Mouse (Mus musculus) ES-E14 (cell line): ENCODE data around the gene Bud31. TPM values are rescaled to one million over a fixed set of nuclear protein-coding genes. Genes with fewer than 3 reads are reported as not detected.

Experiments
- DNase-seq: peaks from one replicate; pipeline ENCODE4 v3.0.0-alpha.2; 2013; ENCODE audit warnings: low read depth, low spot score
- H3K27ac ChIP-seq: 2 replicates; pipeline ENCODE4 v1.5.1; 2012; ENCODE audit warnings: low read depth, mild to moderate bottlenecking, low read length, moderate library complexity, mixed read lengths; ENCODE audit not compliant: poor library complexity, insufficient read depth, severe bottlenecking
- H3K36me3 ChIP-seq: 2 replicates; pipeline ENCODE4 v1.6.1; 2012; ENCODE audit warnings: mild to moderate bottlenecking, low read length, moderate library complexity, mixed read lengths; ENCODE audit not compliant: control insufficient read depth, poor library complexity, insufficient read depth, severe bottlenecking
- H3K4me1 ChIP-seq, 2 experiments: fragments of 150-350 bp in 1 of 2; sonication (generic) in 1 of 2; 2 replicates each; pipeline ENCODE4 v1.6.1; 2012; ENCODE audit warnings: low read length in 2 of 2, mild to moderate bottlenecking in 1 of 2, mixed read lengths in 1 of 2; ENCODE audit not compliant: control insufficient read depth in 2 of 2, insufficient read depth in 2 of 2, poor library complexity in 1 of 2
- H3K4me3 ChIP-seq, 2 experiments: fragments of 150-350 bp in 1 of 2; sonication (generic) in 1 of 2; 2 replicates each; pipeline ENCODE4 v1.5.1; 2012; ENCODE audit warnings: low read length in 2 of 2, low read depth in 1 of 2, mild to moderate bottlenecking in 1 of 2, mixed read lengths in 1 of 2; ENCODE audit not compliant: insufficient read depth in 1 of 2, poor library complexity in 1 of 2, severe bottlenecking in 1 of 2
- H3K9ac ChIP-seq: 2 replicates; pipeline ENCODE4 v1.6.1; 2012; ENCODE audit warnings: low read depth, mild to moderate bottlenecking, low read length, mixed read lengths; ENCODE audit not compliant: poor library complexity, insufficient read depth, severe bottlenecking
- H3K9me3 ChIP-seq: fragments of 150-350 bp; sonication (generic); 2 replicates; pipeline ENCODE4 v1.6.1; 2012; ENCODE audit warnings: low read depth, mild to moderate bottlenecking, low read length; ENCODE audit not compliant: control insufficient read depth, insufficient read depth
- CHD2 ChIP-seq: IDR thresholded peaks from 2 replicates; pipeline ENCODE4 v1.6.1; 2014; ENCODE audit warnings: mild to moderate bottlenecking, low read depth, low read length, inconsistent platforms
- HCFC1 ChIP-seq: IDR thresholded peaks from 2 replicates; pipeline ENCODE4 v1.6.1; 2012; ENCODE audit warnings: low read length, inconsistent platforms, borderline replicate concordance; ENCODE audit not compliant: insufficient read depth
- MAFK ChIP-seq: IDR thresholded peaks from 2 replicates; pipeline ENCODE4 v1.6.1; 2014; ENCODE audit warnings: mild to moderate bottlenecking, low read depth, low read length, inconsistent platforms; ENCODE audit not compliant: insufficient read depth
- ZC3H11A ChIP-seq: IDR thresholded peaks from 2 replicates; pipeline ENCODE4 v1.6.1; 2012; ENCODE audit warnings: low read depth, mild to moderate bottlenecking, inconsistent platforms, low read length, borderline replicate concordance
- ZNF384 ChIP-seq: IDR thresholded peaks from 2 replicates; pipeline ENCODE4 v1.6.1; 2012; ENCODE audit warnings: low read depth, low read length, inconsistent platforms
- in situ Hi-C, 2 experiments: fragments of 600-800 bp; cut with MboI; formaldehyde crosslinking; loops; one replicate each; pipeline ENCODE4 v1.15.1; 2025; ENCODE audit warnings: low sequenced_read_pairs in 2 of 2, inconsistent platforms in 1 of 2; ENCODE audit not compliant: unreplicated experiment in 2 of 2
- total RNA-seq: library from RNA; depleted of rRNA; stranded (reverse); fragments of 300-350 nt; gene quantifications from 2 replicates; pipeline ENCODE4 v1.2.3, GENCODE M21; 2012

Gene Bud31
- total RNA-seq, 1 experiment = 168 TPM

DNA sequence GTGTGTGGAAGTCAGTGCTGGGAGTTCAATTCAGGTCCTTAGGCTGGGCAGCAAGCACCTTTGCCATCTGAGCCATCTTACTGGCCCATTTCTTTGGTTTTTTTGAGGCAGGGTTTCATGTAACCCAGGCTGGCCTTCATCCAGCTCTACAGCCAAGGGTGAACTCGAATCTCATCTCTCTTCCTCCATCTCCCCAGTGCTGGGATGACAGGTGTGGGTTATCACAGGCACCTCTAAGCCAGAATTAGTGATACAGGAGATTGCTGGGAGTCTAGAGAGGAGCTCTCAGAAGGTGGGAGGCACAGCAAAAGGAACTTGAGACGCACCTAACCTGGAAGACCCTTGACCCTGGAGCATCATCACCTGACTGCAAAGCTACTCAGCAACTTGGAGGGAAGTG, 26.7 kb upstream of the Bud31 start:
- H3K9ac ChIP-seq = no peak overlapping the region
- in situ Hi-C loops = no loop called here
- H3K36me3 ChIP-seq = peaks cover 2% of the 10 kb centered on the region
- H3K4me1 ChIP-seq = peaks cover 2 to 9% of the 10 kb centered on the region in 2 experiments; a peak in 3 of 4 replicates
- peak overlapping the region; percentile 81 to 91; a peak in 2 of 4 replicates for H3K4me3 ChIP-seq
- H3K9me3 ChIP-seq = no peaks in the 10 kb centered on the region
- DNase-seq = no peak
- no peak overlapping the region for H3K27ac ChIP-seq
- no peak for TF ChIP-seq ZC3H11A

DNA sequence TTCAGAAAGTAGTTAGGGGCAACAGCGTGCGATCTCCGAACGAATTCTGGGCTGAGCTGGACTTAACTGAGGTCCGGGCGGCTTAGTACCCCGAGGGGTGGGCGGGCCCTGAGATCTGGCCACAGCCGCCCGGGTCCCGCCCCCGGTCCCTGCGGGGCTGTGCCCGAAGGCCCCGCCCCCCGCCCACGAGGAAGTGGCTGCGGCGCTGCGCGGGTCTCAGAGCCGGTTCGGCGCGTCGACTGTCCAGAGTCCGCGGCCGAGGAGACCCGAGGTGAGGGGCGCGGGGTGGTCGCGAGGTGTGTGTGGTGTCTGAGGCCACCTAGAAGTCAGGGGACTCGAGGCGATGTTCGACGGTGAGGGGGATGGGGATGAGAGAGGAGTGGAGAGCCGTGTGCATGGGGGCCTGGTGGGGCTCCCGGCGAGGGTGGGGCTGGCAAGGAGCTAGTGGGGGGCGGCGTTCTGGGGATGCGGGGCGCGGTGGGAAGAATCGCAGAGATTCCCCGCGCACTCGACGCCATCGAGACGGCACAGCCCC, 26.0 kb upstream of the Bud31 start, which contains the start of gene Arpc1b:
Arpc1b (plus strand) TSS at position 145 of the 535 bp plus-strand sequence.
- H3K4me3 ChIP-seq = peak within 1 kb of the TSS; percentile 81 to 91
- TF ChIP-seq HCFC1 (no peak; the same call in 1 of the 2 replicates), CHD2 (no peak), MAFK (no peak), ZC3H11A (no peak), ZNF384 (no peak)
- peak within 1 kb of the TSS; percentile 78 for H3K9ac ChIP-seq
- H3K9me3 ChIP-seq = no peaks in the 10 kb centered on the region
- peak; percentile 69 for DNase-seq
- in situ Hi-C loops = no loop called here
- H3K27ac ChIP-seq = no peak within 1 kb of the TSS
- peaks cover under 1% of the 10 kb centered on the region for H3K36me3 ChIP-seq
- H3K4me1 ChIP-seq = peaks cover 2 to 9% of the 10 kb centered on the region in 2 experiments; a peak in 3 of 4 replicates

DNA sequence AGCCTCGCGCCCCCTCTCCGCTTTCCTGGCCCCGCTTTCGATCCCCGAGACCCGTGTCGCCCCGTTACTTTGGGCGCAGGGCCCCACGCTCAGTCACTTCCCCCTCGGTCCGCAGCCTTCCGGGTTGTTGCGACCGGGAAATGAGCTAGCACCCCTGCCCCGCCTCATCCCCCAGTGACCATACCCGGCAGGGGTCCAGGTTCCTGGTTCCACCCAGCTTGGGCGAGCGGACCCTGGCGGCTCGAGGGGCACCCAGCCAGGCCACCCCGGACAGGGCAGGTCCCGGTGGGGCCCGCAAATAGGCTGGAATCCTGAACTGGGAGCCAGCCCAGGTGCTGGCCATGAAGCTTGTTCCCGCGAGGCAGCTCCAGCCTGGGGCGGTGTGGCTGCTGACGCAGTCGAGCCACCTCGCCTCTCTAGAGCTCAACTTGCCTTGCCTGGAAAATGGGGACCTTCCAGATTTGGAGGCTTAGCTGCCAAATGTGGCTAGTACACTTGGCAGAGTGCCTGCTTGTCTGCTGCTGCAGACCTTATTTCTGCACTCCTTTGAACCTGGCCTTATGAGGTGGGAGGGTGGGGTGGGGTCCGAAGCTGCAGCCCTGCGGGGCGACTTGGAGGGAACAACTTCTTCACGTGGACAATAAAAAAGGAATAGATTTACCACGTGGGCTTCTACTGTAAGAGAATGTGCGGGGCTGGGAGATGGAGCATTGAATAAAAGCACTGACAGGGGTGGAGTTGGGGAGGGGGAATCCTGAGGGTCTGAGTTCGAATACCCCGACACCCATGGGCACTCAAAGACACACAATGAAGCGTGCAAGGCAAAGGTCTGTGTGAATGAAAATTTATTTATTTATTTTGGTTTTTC, 25.3 kb upstream of the Bud31 start:
- H3K4me3 ChIP-seq = peak overlapping the region; percentile 81 to 91
- H3K36me3 ChIP-seq = no peaks in the 10 kb centered on the region; the same call in none of the 2 replicates
- H3K27ac ChIP-seq = no peak overlapping the region
- in situ Hi-C loops = no loop called here
- TF ChIP-seq HCFC1 = no peak
- no peak for TF ChIP-seq ZNF384
- no peak for TF ChIP-seq CHD2
- TF ChIP-seq ZC3H11A = no peak
- no peak for TF ChIP-seq MAFK
- DNase-seq = no peak
- no peaks in the 10 kb centered on the region for H3K9me3 ChIP-seq
- peaks cover 2 to 12% of the 10 kb centered on the region in 2 experiments; a peak in 3 of 4 replicates for H3K4me1 ChIP-seq
- peak overlapping the region; percentile 78 for H3K9ac ChIP-seq

DNA sequence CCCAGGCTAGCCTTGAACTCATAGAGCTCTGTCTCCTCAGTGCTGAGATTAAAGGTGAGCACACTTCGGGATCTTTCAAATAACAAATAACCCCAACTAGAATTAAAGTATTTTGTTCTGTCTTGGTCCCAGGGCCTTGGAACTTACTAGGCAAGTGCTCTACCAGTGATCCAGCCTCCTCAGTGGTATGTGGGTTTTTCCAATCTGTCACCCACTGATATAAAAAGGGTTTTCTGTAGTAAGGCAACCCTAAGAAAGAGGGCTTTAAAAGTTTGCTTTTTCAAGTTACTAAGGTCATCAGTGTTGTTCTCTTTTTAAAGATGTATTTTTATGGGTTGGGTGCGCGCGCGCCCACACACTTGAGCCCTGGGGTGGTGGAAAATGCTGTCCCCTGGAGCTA, 24.4 kb upstream of the Bud31 start:
- in situ Hi-C loops = no loop called here
- DNase-seq = no peak
- Histone ChIP-seq H3K9me3 (no peaks in the 10 kb centered on the region), H3K4me1 (peaks cover 2 to 8% of the 10 kb centered on the region in 2 experiments; a peak in 3 of 4 replicates), H3K9ac (no peak overlapping the region; the same call in 1 of the 2 replicates), H3K4me3 (no peak overlapping the region; a peak in 1 of 4 replicates), H3K36me3 (no peaks in the 10 kb centered on the region), H3K27ac (no peak overlapping the region; the same call in 1 of the 2 replicates)
- no peak for TF ChIP-seq ZNF384
- TF ChIP-seq ZC3H11A = no peak

DNA sequence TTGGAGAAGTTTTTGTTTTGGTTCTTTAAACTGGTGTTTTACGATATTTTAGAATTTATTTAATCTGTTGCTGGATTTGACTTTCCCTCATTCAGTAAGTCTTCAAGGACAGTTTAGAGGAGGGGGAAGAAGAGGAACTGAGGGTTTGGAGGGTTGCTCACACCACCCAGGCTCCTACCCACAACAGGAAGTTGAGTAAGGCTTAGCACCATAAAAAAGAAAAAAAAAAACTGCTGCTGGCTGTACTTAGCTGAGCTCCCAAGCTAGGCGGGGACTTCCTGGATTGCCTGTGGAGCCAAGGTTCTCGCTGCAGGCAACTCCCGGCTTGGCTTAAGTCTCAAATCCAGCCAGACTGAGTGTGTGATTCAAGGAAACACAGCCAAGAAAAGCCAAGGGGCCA, 23.8 kb upstream of the Bud31 start:
- Histone ChIP-seq H3K36me3 (no peaks in the 10 kb centered on the region), H3K4me3 (peak overlapping the region in 1 of 2 experiments; percentile 36; a peak in 1 of 4 replicates), H3K4me1 (peaks cover 2 to 8% of the 10 kb centered on the region in 2 experiments; a peak in 3 of 4 replicates), H3K9ac (no peak overlapping the region; the same call in 1 of the 2 replicates), H3K27ac (no peak overlapping the region; the same call in 1 of the 2 replicates), H3K9me3 (no peaks in the 10 kb centered on the region)
- in situ Hi-C loops = no loop called here
- TF ChIP-seq ZNF384 (no peak), ZC3H11A (no peak), MAFK (no peak), HCFC1 (no peak), CHD2 (no peak)
- no peak for DNase-seq
